Mouse (Mus musculus) kidney, postnatal 10 days (tissue): ENCODE results near the gene Tatdn3.

ENCODE experiments used
- DNase-seq: peaks from one replicate; pipeline ENCODE4 v3.0.0; 2021; ENCODE audit warnings: mixed read lengths

The Tatdn3 gene

GRCm38 (mm10) chr1:191062781-191063485, at the start of gene Tatdn3, which contains the start of gene Nsl1:
Tatdn3 (minus strand) TSS chr1:191062932.
Nsl1 (plus strand) TSS chr1:191063012.
- DNase-seq, result peak; percentile 93

- DNase-seq, result peak; percentile 25
Observed at GRCm38 (mm10) chr1:191111146-191111545, 48.4 kb upstream of the Tatdn3 start.

- no peak for DNase-seq
Observed at GRCm38 (mm10) chr1:191109907-191110306, 47.2 kb upstream of the Tatdn3 start.

GRCm38 (mm10) chr1:191107306-191107705, 44.6 kb upstream of the Tatdn3 start:
- no peak for DNase-seq

GRCm38 (mm10) chr1:191105246-191105645, 42.5 kb upstream of the Tatdn3 start:
- DNase-seq, result no peak

GRCm38 (mm10) chr1:191102730-191103370, 40.1 kb upstream of the Tatdn3 start:
- no peak for DNase-seq

- no peak for DNase-seq
Observed at GRCm38 (mm10) chr1:191099772-191100291, 37.1 kb upstream of the Tatdn3 start.

GRCm38 (mm10) chr1:191099114-191099513, 36.4 kb upstream of the Tatdn3 start:
- no peak for DNase-seq

- peak; percentile 77 for DNase-seq
Observed at GRCm38 (mm10) chr1:191097802-191098747, 35.3 kb upstream of the Tatdn3 start, which contains the start of gene Batf3. Batf3 (plus strand) TSS chr1:191097847.

GRCm38 (mm10) chr1:191096871-191097681, 34.3 kb upstream of the Tatdn3 start:
- DNase-seq, result peak; percentile 44

GRCm38 (mm10) chr1:191095019-191095418, 32.3 kb upstream of the Tatdn3 start:
- peak; percentile 30 for DNase-seq

GRCm38 (mm10) chr1:191093578-191093977, 30.8 kb upstream of the Tatdn3 start:
- no peak for DNase-seq

- peak; percentile 44 for DNase-seq
Observed at GRCm38 (mm10) chr1:191092050-191092449, 29.3 kb upstream of the Tatdn3 start.

GRCm38 (mm10) chr1:191089355-191089754, 26.6 kb upstream of the Tatdn3 start:
- no peak for DNase-seq

GRCm38 (mm10) chr1:191087955-191088354, 25.2 kb upstream of the Tatdn3 start:
- DNase-seq, result no peak

GRCm38 (mm10) chr1:191086960-191087359, 24.2 kb upstream of the Tatdn3 start:
- no peak for DNase-seq

GRCm38 (mm10) chr1:191086304-191086878, 23.7 kb upstream of the Tatdn3 start:
- DNase-seq, result no peak

- DNase-seq, result no peak
Observed at GRCm38 (mm10) chr1:191085597-191085996, 22.9 kb upstream of the Tatdn3 start.

GRCm38 (mm10) chr1:191084951-191085559, 22.3 kb upstream of the Tatdn3 start:
- peak; percentile 83 for DNase-seq

- no peak for DNase-seq
Observed at GRCm38 (mm10) chr1:191083230-191083629, 20.5 kb upstream of the Tatdn3 start.
